Mouse (Mus musculus) layer of hippocampus, adult 6 months (tissue): Measurements from ENCODE around the gene Cdh23. TPM values are rescaled to one million over a fixed set of nuclear protein-coding genes. Genes with fewer than 3 reads are reported as not detected.

Source experiments
- long read RNA-seq, 2 experiments: library from polyadenylated mRNA; unstranded; transcript quantifications; one replicate each; pipeline ENCODE4 v2.0.0; 2019 to 2020
- polyA plus RNA-seq: library from polyadenylated mRNA; unstranded; fragments of <200 nt; fragmentation: Nextera tagmentation; gene quantifications from 2 replicates; pipeline ENCODE4 v1.2.3, GENCODE M21; 2021

The Cdh23 gene
- 1.1 and 1.6 TPM in 2 replicates for polyA plus RNA-seq
- long read RNA-seq, experiment 1, partial matches to known transcripts = 0 of 1 reads
- long read RNA-seq, experiment 1, other reads (novel, unspliced or antisense) = 1 of 1 reads
- long read RNA-seq, experiment 2, partial matches to known transcripts = 5 of 8 reads
- long read RNA-seq, experiment 2, other reads (novel, unspliced or antisense) = 3 of 8 reads

GRCm38 (mm10) chr10:60696390-60696789 is at the start of gene Cdh23:
TSS of gene Cdh23 (minus strand) at chr10:60696490.

GRCm38 (mm10) chr10:60399449-60399848 is 296.8 kb downstream of the Cdh23 start, which contains the start of gene Gm17455:
TSS of gene Gm17455 (plus strand) at chr10:60399726.

GRCm38 (mm10) chr10:60346701-60347405 is 349.4 kb downstream of the Cdh23 start, which contains the start of gene Vsir:
TSS of gene Vsir (plus strand) at chr10:60346851.

GRCm38 (mm10) chr10:60277207-60278005 is 418.9 kb downstream of the Cdh23 start, which contains the start of gene Psap:
TSS of gene Psap (plus strand) at chr10:60277627.

Other genes with a start within 250 kb of the Cdh23 start
- 11.3 and 11.9 TPM in 2 replicates for gene Slc29a3, start 56.3 kb upstream of the Cdh23 start, polyA plus RNA-seq
- 1.4 and 2.0 TPM in 2 replicates for gene Unc5b, start 135.1 kb upstream of the Cdh23 start, polyA plus RNA-seq